Mouse (Mus musculus): ENCODE measurements at regions not wholly inside any gene's neighbourhood (a gene's known extent, or its start where the extent isn't known, plus 50 kb on each side); places are given as distances from the start of the nearest gene placed in this dataset.
A peak's percentile ranks its signal among the peaks of the same experiment; 100 is the strongest.

GRCm38 (mm10) chr2:116812869-116813558 lies 65.5 kb upstream of the Tmco5 start:
- H3K4me1 ChIP-seq: peaks cover 16% of the 10 kb centered on the region
- 23% methylated on average over 13 of the region's 13 CpGs for WGBS
- H3K27me3 ChIP-seq (replicated peaks): no peaks in the 10 kb centered on the region
- no peak overlapping the region for H3K4me3 ChIP-seq
- no peak overlapping the region for H3K9ac ChIP-seq
- H3K36me3 ChIP-seq (replicated peaks): no peaks in the 10 kb centered on the region
- H3K4me2 ChIP-seq: no peak overlapping the region
- H3K27ac ChIP-seq: 0 out of 2 replicates have a peak overlapping the region, but pooled peaks have one; percentile 10
- no peaks in the 10 kb centered on the region for H3K9me3 ChIP-seq
- no peak for ATAC-seq (replicated peaks)

- ATAC-seq (replicated peaks): no peak
- H3K4me2 ChIP-seq: no peak overlapping the region
- H3K27ac ChIP-seq: 0 out of 2 replicates have a peak overlapping the region, but pooled peaks have one; percentile 10
- no peak overlapping the region for H3K4me3 ChIP-seq
- H3K36me3 ChIP-seq (replicated peaks): no peaks in the 10 kb centered on the region
- no peak overlapping the region for H3K9ac ChIP-seq
- WGBS: 38% methylated on average over 5 of the region's 5 CpGs
- H3K27me3 ChIP-seq (replicated peaks): no peaks in the 10 kb centered on the region; the same call in 1 of the 2 replicates
- H3K4me1 ChIP-seq: peaks cover 18% of the 10 kb centered on the region
- H3K9me3 ChIP-seq: no peaks in the 10 kb centered on the region
Measured at GRCm38 (mm10) chr2:116813559-116813895, 65.0 kb upstream of the Tmco5 start.

- Histone ChIP-seq H3K4me1 (peaks cover 32% of the 10 kb centered on the region), H3K27ac (0 out of 2 replicates have a peak overlapping the region, but pooled peaks have one; percentile 34), H3K36me3 (replicated peaks) (no peaks in the 10 kb centered on the region), H3K9ac (no peak overlapping the region), H3K9me3 (no peaks in the 10 kb centered on the region), H3K27me3 (replicated peaks) (no peaks in the 10 kb centered on the region; the same call in 1 of the 2 replicates), H3K4me3 (no peak overlapping the region), H3K4me2 (peak overlapping the region; percentile 36; the same call in 1 of the 2 replicates)
- 24% methylated on average over 6 of the region's 6 CpGs for WGBS
- no peak for ATAC-seq (replicated peaks)
Measured at GRCm38 (mm10) chr2:116817134-116817533, 61.4 kb upstream of the Tmco5 start.

- Histone ChIP-seq H3K27me3 (replicated peaks) (no peaks in the 10 kb centered on the region; the same call in 1 of the 2 replicates), H3K4me1 (peaks cover 32% of the 10 kb centered on the region), H3K9me3 (no peaks in the 10 kb centered on the region), H3K36me3 (replicated peaks) (no peaks in the 10 kb centered on the region), H3K9ac (no peak overlapping the region), H3K27ac (peak overlapping the region; percentile 34; the same call in 1 of the 2 replicates), H3K4me3 (no peak overlapping the region), H3K4me2 (peak overlapping the region; percentile 36)
- no peak for ATAC-seq (replicated peaks)
- WGBS: 20% methylated on average over 9 of the region's 9 CpGs
Measured at GRCm38 (mm10) chr2:116817561-116817960, 60.9 kb upstream of the Tmco5 start.

GRCm38 (mm10) chr2:116818550-116818949 lies 59.9 kb upstream of the Tmco5 start:
- H3K4me3 ChIP-seq: no peak overlapping the region
- peaks cover 25% of the 10 kb centered on the region for H3K4me1 ChIP-seq
- H3K27ac ChIP-seq: peak overlapping the region; percentile 48
- 26% methylated on average over 2 of the region's 2 CpGs for WGBS
- H3K36me3 ChIP-seq (replicated peaks): no peaks in the 10 kb centered on the region
- ATAC-seq (replicated peaks): 0 out of 2 replicates have a peak, but pooled peaks have one; percentile 40
- no peak overlapping the region for H3K9ac ChIP-seq
- no peaks in the 10 kb centered on the region for H3K9me3 ChIP-seq
- H3K4me2 ChIP-seq: no peak overlapping the region
- H3K27me3 ChIP-seq (replicated peaks): no peaks in the 10 kb centered on the region; the same call in 1 of the 2 replicates

GRCm38 (mm10) chr2:116819016-116819687 lies 59.3 kb upstream of the Tmco5 start:
- Histone ChIP-seq H3K9me3 (no peaks in the 10 kb centered on the region), H3K27me3 (replicated peaks) (no peaks in the 10 kb centered on the region; the same call in 1 of the 2 replicates), H3K27ac (peak overlapping the region; percentile 48), H3K4me1 (peaks cover 24% of the 10 kb centered on the region), H3K4me2 (peak overlapping the region; percentile 20), H3K9ac (no peak overlapping the region), H3K4me3 (no peak overlapping the region), H3K36me3 (replicated peaks) (no peaks in the 10 kb centered on the region)
- no peak for ATAC-seq (replicated peaks)
- 16% methylated on average over 13 of the region's 13 CpGs for WGBS

- no peak overlapping the region for H3K9ac ChIP-seq
- peak overlapping the region; percentile 35 for H3K4me2 ChIP-seq
- no peaks in the 10 kb centered on the region for H3K9me3 ChIP-seq
- no peaks in the 10 kb centered on the region for H3K36me3 ChIP-seq (replicated peaks)
- ATAC-seq (replicated peaks): peak; percentile 79
- peaks cover 24% of the 10 kb centered on the region for H3K4me1 ChIP-seq
- no peak overlapping the region for H3K4me3 ChIP-seq
- 29% methylated on average over 13 of the region's 13 CpGs for WGBS
- H3K27ac ChIP-seq: peak overlapping the region; percentile 57; the same call in 1 of the 2 replicates
- no peaks in the 10 kb centered on the region; the same call in 1 of the 2 replicates for H3K27me3 ChIP-seq (replicated peaks)
Measured at GRCm38 (mm10) chr2:116820831-116821745, 57.4 kb upstream of the Tmco5 start.
